Mouse (Mus musculus) liver, postnatal 0 days (tissue): ENCODE data around the gene Necab3.

Experiments used
- CTCF ChIP-seq: sonication (generic); IDR thresholded peaks from 2 replicates; pipeline ENCODE4 v1.5.1; 2016; ENCODE audit warnings: antibody characterized with exemption, low read depth
- EP300 ChIP-seq: IDR thresholded peaks from 2 replicates; pipeline ENCODE4 v1.6.1; 2016; ENCODE audit warnings: antibody characterized with exemption, low read depth, mild to moderate bottlenecking

DNA sequence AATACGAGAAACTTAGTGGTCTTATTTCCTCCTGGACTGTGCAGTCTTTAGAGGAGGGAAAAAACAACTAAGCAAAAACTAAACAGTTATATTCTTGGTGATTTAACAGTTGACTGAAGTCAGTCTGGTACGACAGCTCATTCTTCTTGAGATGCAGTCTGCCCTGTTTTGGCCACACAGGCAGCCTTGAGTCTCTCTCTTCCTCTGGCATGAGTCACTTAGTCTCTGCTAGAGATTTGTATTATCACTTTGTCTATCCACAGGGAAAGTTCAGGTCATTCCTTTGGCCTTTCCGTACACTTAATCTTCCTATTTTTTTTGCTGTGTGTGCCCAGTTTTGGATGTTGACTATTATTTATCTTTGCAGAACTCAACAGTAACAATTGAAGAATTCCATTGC is 48.5 kb downstream of the Necab3 start:
- TF ChIP-seq CTCF = no peak
- no peak for TF ChIP-seq EP300
